Mouse (Mus musculus): ENCODE results near the gene Nlk. TPM values are rescaled to one million over a fixed set of nuclear protein-coding genes. Genes with fewer than 3 reads are reported as not detected.
"Not testable (repeated sequence)": the region's sequence is repeated elsewhere in the genome, so short reads cannot be mapped to it uniquely, and the experiment has no call there.

The Nlk gene
- total RNA-seq, 2 experiments from 2014 or later = 12.4 to 13.3 TPM

DNA sequence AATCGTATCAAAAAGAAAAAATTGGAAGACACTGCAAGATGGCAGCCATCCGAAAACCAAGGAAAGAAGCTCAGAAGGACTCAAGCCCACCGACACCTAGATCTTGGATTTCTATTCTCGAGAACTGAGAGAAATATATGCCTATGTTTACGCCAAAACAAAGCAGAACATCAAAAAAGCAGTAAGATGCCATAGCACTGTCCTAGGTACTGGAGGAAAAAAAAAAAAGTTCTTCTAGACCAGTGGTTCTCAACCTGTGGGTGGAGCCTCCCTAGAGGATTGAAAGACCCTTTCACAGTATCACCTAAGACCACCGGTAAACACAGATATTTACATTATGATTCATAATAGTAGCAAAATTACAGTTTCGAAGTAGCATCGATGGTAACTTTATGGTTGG lies 3.9 kb downstream of the Nlk start:
- intact Hi-C loops (cut with DNase I) = no loop called here
- no peak for DNase-seq (ENCODE audit: low spot score)

DNA sequence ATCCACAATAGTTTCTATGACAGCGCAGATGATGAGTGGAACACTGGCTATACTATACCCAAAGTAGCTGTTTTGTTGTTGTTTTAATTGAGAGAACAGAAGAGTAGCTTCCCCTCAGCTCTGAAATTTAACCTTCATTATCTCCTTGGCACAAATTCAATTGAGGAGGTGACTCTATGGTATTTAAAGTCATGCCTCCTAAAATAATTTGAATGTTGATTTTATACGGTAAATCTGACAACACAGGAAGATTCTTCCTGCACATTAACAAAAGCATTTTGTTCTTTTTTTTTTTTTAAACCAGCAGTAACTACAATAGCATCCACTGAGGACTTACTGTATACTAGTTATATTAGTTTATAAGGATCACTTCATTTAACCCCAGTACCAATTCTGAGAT lies 6.0 kb downstream of the Nlk start:
- DNase-seq (ENCODE audit: low spot score) = no peak
- intact Hi-C loops (cut with DNase I) = no loop called here

DNA sequence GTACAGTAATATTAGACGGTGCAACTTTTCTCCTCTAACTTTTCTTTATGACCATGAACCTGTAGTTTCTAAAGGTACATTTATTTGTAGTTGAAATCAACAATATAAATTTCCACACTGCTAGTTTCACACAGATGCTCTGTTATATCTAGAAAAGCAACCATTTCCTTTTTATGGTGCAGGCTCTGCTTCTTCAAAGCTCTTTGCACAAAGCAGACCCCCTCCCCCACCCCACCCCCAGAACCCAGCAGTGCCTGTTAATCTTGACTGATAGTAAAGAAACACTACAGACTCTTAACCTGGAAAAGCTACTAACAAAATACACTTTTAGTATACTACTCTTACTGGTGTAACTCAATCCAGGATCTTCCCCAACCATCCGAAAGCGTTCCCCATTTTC lies 6.6 kb downstream of the Nlk start:
- DNase-seq (ENCODE audit: low spot score) = no peak
- intact Hi-C loops (cut with DNase I) = no loop called here

DNA sequence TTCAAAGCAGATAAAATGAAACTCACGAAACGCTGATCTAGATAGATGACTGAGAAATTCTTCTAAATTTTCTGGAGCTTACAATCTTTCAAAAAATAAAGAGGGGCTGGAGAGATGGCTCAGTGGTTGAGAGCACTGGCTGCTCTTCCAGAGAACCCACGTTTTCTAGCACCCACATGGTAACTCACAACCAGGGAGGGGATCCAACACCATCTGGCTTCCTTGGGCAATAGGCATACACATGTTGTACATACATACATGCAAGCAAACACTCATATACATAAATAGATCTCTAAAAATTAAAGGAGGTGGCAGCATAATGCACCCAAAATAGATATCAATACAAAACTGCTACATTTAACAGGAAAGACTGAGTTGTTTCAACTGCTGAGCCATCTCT lies 16.1 kb downstream of the Nlk start:
- DNase-seq (ENCODE audit: low spot score) = no peak
- intact Hi-C loops (cut with DNase I) = no loop called here

DNA sequence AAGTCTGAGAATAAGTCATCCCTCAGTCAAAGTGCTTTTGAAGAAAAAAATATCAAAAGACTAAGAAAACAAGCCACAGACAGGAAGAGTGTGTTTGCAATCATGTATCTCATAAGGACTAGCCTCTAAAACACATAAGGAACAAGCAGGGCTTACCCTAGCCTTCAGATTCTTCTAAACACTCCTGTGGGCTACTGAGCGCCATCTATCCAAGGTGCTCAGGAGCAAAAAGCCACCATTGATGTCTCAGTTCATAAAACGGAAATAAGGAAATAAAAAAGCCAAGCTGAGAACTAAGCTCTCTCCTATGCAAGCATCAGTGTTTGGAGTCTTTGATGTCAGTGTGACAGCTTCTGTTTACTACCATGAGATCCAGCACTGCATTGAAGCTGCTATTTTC lies 18.4 kb downstream of the Nlk start:
- no peak for DNase-seq (ENCODE audit: low spot score)
- intact Hi-C loops (cut with DNase I) = no loop called here

DNA sequence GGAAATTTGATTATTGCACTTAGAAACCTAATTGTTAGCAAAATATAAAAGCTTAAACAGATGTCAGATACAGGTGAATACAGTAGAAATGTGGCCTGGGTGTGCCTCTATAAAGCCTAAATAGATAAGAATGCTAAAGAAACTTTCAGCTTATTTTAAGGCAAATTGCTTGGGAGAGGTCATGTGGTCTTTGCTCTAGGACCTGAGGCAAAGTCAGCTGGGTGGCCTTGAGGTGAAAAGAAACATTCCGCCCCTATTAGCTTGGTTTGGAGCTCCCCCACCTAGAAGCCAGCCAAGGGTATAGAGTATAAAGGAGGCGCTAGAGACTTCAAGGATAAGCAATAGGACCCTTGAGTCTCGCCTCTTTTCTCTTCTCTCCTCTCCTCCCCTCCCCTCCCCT lies 28.5 kb downstream of the Nlk start:
- no peak for DNase-seq (ENCODE audit: low spot score)
- intact Hi-C loops (cut with DNase I) = no loop called here

DNA sequence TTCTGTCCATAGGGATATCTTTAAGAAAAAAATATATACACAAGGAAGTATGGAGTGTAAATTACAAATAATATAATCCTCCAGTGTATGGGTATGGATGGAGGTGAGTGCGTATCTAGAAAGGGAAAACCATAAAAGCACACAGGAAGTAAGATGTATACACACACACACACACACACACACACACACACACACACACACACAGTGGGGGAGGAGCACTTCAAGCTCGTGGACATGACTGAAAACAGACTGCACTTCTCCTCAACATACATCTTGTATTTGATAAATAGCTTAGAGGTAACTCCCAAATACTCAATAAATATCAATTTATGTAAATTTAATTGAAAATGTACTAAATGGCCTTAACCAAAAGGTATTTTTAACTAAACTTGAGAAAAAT lies 32.3 kb downstream of the Nlk start:
- DNase-seq (ENCODE audit: low spot score) = no peak
- intact Hi-C loops (cut with DNase I) = no loop called here

DNA sequence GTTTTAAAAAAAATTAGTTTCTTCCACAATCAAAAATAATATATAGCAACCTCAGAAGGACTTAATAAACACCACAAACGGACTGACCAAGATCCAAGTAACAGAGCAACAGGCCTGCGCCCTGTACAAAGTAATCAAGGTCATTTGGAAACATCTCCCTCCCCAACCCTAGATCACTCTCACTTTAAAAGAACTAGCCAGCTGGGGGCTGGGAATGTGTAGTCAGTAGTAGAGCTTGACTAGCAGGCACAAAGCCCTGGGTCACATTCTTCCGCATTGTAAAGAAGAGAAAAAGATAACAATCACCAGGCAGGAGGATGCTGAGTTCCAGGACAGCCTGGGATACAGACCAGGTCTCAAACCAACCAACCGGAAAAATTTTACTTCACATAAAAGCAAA lies 33.3 kb downstream of the Nlk start:
- intact Hi-C loops (cut with DNase I) = no loop called here
- no peak for DNase-seq (ENCODE audit: low spot score)

DNA sequence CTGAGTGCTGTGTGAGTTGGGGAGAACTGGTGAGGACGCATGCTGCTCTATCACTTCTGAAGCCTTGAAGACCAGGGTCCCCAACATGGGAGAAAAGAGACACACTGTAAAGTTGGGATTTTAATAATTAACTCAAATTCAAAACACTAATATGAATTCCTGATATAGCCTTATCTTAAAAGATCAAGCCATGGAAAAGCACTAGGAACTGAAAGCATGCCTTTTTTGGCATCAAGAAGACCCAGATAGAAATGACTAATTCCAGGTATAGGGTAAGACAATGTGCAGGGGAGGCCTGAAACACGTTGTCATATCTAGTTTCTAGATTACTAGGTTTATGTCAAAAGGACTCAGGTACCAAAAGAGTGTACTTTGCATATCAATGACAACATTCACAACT lies 48.0 kb downstream of the Nlk start:
- intact Hi-C loops (cut with DNase I) = no loop called here
- DNase-seq (ENCODE audit: low spot score) = no peak

DNA sequence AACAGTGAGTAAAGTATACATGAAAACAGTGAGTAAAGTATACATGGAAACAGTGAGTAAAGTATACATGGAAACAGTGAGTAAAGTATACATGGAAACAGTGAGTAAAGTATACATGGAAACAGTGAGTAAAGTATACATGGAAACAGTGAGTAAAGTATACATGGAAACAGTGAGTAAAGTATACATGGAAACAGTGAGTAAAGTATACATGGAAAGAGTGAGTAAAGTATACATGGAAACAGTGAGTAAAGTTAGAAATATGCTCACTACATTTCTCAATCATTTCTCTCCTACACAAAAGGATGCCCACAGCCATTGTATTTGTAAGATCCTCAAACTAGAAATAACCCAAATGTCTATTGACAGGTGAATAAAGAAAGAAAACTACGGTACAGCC lies 48.8 kb downstream of the Nlk start:
- intact Hi-C loops (cut with DNase I) = not testable (repeated sequence)

DNA sequence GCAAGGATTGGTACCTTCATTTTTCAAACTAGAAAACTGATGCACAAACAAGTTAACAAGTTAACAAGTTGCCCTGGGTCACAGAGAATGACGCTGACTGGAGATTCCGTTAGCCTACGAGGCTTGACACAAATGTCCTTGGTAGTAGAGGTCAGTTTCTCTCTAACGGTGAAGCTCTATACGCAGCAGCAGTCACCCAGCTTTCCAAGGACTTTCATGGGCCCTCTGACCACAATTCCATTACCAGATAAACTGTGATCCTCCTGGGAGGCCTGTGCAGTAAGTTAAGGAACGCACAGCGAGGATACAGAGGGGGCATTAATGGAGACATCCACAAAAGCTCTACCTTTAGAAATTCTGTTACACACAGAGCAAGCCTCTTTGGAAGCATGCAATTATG lies 53.4 kb downstream of the Nlk start:
- DNase-seq (ENCODE audit: low spot score) = no peak
- intact Hi-C loops (cut with DNase I) = no loop called here

More for the DNA sequence above, 48.8 kb downstream of the Nlk start:
- DNase-seq (ENCODE audit: low spot score) = not testable (repeated sequence)

DNA sequence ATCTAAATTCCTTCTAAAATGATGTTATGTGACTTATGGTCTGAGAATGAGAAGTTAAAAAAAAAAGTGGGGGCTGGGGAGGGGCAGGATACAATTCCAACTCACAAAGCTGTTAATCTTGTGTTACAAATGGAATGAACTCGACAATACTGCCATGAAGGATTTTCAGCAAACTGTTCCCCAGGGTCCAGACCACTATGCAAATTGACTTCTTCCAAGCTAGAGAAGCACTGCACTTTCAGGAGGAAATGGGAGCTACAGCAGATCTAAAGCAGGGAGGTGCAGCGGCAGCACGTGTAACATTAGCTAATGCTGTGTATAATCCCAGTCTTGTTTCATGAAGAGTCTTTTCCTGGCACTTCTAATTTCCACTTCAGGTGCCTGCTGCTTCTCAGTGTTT lies 55.0 kb downstream of the Nlk start:
- no peak for DNase-seq (ENCODE audit: low spot score)
- intact Hi-C loops (cut with DNase I) = no loop called here

DNA sequence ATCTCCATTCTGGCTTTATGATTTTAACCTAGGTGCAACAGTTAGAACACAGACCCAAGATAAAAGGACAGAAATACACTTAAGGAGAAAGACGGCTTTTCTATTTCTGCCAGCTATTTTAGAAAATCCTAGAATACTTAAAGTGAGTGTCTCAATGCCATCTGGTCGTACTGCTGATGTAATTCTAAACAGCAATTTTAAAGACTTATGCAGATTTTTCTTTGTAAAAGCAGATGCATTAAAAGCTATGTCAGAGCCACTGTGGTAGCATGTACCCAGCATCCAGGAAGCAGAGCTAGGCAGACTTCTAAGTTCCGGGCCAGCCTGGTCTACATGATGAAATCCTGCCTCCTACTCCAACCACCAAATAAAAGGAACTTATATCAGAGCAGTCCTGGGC lies 56.1 kb downstream of the Nlk start:
- DNase-seq (ENCODE audit: low spot score) = no peak
- intact Hi-C loops (cut with DNase I) = no loop called here

DNA sequence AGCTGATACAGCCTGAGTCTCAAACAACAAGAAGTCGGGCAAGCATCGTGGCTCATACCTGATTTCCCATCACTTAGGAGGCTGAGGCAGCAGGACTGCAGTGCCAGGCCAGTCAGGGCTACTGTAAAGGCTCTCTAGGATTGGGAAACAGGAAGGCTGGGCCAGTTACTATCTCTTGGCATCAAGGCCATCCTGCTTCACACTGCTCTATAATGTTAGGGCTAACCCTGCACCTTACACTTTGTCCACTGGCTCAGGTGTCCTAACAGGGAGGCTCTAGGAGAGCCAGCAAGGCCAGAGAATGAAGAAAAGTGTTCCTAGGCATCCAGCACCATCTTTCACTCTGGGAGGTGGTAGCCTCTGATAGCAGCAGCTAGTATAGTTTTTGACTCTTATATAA lies 64.4 kb downstream of the Nlk start:
- intact Hi-C loops (cut with DNase I) = no loop called here
- DNase-seq (ENCODE audit: low spot score) = no peak

DNA sequence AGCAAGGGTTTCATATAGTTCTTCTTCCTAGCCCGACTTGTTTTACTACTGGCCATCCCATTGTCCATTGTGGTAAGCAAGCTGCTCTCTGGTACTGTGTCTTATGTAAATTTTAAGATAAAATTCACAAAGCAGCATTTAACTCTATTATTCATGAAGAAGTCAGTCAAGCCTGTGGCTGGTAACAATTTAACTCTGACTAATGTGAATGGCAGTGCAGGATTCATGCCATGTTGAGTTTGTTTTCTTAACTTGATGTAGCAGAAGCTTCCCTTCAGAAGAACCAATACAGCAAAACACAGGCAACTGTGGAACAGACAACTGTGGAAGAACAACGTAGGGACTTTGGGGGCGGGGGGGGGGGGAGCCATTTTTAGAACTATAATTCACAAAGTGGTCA lies 68.3 kb downstream of the Nlk start:
- DNase-seq (ENCODE audit: low spot score) = no peak
- intact Hi-C loops (cut with DNase I) = loop anchor here (5.0 kb wide), 1 partner anchor 68 kb away; the partner anchor contains the start of gene Nlk

DNA sequence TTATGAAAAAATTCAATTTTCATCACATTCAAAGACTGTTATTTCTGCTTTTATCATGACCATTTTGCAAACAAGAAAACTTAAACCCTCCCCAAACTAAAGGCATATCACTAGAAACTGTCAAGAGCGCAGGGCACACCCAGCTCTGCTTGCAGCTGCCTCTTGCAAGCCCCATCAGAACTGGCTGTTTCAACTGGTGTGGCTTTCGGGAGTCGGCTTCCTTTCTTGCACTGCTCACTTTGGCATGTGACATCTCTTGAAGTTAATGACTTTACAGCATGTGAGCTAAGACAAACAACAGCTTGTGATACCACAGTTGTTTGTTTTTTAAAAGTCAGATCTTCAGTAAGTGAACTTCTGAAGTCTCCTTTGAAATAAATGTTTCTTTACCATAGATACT lies 72.8 kb downstream of the Nlk start:
- intact Hi-C loops (cut with DNase I) = no loop called here
- DNase-seq (ENCODE audit: low spot score) = peak; percentile 7

DNA sequence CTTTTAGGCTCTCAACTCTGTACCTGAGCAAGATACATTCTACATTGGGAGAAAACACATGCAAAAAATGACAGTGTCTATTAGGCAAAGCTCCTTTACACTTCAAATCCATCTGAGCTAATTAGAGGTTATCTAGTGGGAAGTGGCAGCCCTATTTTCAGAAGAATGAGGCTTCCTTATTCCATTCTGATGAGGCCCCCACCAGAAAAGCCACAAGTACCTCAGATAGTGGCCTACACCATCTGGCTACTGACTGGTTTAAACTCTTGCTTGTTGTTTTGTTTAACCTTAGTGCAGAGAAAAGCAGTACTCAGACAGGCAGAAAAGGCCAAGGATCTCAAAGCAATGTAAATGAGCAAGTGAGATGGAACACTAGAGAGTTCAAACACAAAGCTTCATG lies 75.2 kb downstream of the Nlk start:
- no peak for DNase-seq (ENCODE audit: low spot score)
- intact Hi-C loops (cut with DNase I) = no loop called here

DNA sequence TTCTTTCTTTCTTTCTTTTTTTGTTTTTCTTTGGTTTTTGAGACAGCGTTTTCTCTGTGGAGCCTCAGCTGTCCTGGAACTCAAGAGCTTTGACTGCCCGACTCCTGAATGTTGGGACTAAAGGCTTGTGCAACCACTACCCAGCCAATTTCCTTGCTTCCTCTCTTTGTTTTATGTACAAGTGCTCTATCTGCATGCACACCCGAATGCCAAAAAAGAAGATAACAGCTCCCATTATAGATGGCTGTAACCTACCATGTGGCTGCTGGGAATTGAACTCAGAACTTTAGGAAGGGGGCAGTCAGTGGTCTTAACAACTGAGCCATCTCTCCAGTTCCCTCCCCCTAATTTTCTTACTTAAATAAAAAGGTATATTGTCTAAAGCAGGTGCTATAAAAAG lies 77.0 kb downstream of the Nlk start:
- intact Hi-C loops (cut with DNase I) = no loop called here
- no peak for DNase-seq (ENCODE audit: low spot score)

DNA sequence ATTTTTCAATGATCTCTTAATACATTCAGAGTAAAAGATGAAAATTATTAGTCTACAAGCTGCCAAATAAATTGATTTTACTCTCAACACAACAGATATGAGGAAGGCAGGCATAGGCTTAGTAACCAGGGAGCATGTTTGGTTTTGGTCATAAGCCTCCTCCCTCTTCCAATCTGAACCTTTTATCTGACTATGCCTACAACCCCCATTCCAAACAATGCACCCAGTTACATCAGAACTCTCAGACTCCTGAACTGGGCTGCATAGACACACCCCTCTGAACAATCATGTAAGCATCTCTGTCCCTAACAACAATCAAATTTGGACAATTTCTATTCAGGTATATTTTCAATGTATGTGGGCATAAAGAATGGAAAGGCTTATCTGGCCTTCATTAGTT lies 85.9 kb downstream of the Nlk start:
- intact Hi-C loops (cut with DNase I) = no loop called here
- no peak for DNase-seq (ENCODE audit: low spot score)

DNA sequence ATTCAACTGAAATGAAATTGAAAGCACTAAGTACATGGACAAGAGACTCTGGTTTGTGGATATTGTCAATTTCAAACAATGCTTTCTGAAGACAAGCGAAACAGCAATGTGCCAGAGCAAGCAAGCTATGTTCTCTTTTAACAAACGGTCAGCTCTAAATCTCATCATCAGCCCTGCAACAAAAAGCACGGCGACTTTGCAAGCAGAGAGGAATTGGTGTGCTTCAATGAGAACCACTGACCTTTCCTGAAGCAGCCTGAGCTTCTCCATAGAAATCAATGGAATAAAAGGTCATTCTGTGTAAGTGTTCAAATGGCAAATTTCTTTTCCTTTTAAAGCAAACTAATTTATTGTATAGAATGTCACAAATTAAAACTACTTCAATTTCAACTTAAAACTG lies 87.5 kb downstream of the Nlk start:
- DNase-seq (ENCODE audit: low spot score) = no peak
- intact Hi-C loops (cut with DNase I) = no loop called here

DNA sequence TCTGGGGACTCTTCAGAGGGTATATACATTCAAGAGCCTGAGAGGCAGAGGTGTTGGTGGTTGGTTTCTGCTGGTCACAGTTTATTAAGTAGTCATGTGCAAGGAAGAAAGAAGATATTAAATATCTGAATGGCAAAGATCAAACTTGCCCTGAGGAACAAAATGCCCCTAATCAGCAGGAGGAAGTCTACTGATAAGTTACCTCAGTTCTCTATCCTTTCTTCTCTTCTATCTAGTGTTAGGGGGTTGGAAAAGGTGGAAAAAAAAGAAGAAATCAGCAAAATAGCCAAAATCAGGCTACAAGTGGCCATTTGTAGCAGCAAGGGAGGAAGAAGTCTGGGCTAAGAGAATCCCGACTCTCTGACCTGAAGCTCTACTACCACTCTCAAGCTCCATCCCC lies 92.3 kb downstream of the Nlk start:
- no peak for DNase-seq (ENCODE audit: low spot score)
- intact Hi-C loops (cut with DNase I) = no loop called here

DNA sequence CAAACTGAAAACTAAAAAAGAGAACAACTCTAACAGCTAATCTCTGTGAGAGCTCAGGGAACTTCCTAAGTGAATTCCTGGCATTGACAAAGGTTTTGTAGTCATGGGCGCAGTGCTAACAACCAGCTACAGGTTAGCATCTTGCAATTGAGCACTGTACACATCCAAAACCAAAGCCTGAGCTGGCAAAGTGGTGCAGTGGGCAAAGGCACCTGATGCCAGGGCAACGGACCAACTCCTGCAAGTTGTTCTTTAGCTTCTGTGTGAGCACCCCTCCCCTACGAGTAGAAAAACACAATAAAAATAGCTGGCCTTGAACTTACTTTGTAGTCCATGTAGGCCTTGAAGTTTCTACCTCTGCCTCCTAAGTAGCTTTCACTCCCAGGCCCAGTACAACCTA lies 94.4 kb downstream of the Nlk start:
- intact Hi-C loops (cut with DNase I) = no loop called here
- DNase-seq (ENCODE audit: low spot score) = no peak

DNA sequence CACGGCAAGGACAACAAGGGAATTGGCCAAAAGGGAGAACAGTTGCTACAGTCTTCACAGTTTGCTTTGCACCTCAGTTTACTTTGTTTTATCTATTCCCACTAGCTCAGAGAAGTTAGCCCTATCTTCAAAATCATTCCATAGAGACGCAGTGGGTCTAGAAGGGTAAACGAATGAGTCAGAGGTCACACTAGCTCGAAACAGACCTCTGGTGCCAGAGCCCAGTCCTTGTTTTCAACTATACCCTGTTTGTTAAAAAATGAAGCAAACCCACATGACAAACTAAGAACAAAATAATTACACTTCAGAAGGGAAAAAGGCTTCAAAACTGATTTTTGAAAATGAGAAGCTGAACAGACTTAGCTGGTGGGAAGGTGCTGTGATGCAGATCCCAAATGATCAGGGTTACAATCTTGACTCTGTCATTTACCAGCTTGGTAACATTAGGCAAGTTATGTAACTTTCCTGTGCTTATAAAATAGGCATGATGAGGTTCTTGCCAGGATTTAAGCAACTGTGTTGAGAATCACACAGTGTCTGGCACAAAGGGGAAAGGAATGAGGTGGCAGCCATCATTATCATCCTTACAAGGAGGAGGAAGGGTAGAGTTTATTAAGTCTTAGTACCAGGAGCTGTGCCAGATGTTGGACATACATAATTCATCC lies 96.1 kb downstream of the Nlk start:
- intact Hi-C loops (cut with DNase I) = no loop called here
- no peak for DNase-seq (ENCODE audit: low spot score)
